Mouse (Mus musculus) neural tube, embryonic 10.5 days (tissue): ENCODE measurements around the gene Aip.
"Not testable (repeated sequence)": the region's sequence is repeated elsewhere in the genome, so short reads cannot be mapped to it uniquely, and the experiment has no call there.

Experiments used
- DNase-seq: peaks from one replicate; pipeline ENCODE4 v3.0.0-alpha.2; 2017; ENCODE audit warnings: low spot score; ENCODE audit errors: extremely low spot score

Gene Aip

DNA sequence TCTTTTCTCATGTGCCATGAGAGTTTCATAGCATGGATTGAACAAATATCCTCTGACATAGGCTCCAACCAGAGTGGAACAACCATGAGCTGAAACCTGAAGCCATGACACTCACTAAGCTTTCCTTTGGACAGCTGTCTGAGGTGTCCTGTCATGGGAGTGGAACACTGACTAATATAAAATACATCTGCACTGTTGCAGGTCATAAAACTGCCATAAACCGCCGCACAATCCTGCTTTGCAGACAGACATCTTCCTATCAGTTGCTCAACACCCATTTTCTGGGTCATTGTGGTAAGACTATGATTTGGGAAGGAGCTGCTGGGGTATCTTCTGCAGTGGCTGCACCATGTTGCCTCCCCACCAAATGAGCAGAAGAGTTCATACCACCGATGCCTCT lies 32.9 kb downstream of the Aip start:
- DNase-seq: no peak

GRCm38 (mm10) chr19:4091383-4091782 lies 34.3 kb downstream of the Aip start:
- DNase-seq: no peak

GRCm38 (mm10) chr19:4090446-4090845 lies 35.2 kb downstream of the Aip start:
- no peak for DNase-seq

GRCm38 (mm10) chr19:4089128-4089527 lies 36.5 kb downstream of the Aip start:
- DNase-seq: no peak

- no peak for DNase-seq
Observed at GRCm38 (mm10) chr19:4088146-4088545, 37.5 kb downstream of the Aip start.

GRCm38 (mm10) chr19:4087090-4087489 lies 38.6 kb downstream of the Aip start:
- no peak for DNase-seq

DNA sequence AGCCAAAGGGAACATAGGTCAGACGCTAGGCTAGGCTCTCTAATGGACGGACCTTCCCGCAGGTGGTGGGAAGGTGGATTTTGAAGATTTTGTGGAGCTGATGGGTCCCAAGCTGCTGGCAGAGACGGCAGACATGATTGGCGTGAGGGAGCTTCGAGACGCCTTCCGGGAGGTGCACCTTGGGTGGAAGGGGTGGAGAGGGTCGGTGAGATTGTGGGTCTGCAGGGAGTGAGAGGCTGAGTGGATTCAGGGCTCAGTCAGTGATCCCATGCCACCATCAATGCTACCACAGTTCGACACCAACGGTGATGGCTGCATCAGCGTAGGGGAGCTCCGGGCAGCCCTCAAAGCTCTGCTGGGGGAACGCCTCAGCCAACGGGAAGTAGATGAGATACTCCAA lies 39.5 kb downstream of the Aip start:
- no peak for DNase-seq

GRCm38 (mm10) chr19:4084984-4085383 lies 40.7 kb downstream of the Aip start:
- no peak for DNase-seq

- no peak for DNase-seq
Observed at GRCm38 (mm10) chr19:4083826-4084225, 41.8 kb downstream of the Aip start.

DNA sequence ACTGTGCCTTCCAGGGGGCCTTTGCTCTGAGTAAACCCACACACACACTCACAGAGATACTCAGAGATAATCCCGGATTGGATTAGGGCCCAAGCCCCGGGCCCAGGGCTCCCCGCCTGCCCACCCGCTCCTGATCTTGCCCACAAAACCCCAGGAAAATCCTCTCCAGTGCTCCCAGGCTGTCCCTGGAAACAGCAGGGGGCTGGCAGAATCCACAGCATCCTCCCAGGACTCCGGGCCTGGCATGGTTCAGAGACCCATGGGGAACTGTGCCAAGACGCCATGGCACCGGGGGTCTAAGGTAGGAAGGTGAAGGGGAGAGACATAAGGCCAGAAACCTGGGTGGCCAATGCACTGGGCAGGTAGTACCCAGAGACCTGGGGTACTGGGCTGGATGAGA lies 42.3 kb downstream of the Aip start:
- no peak for DNase-seq

GRCm38 (mm10) chr19:4082219-4082965 lies 43.3 kb downstream of the Aip start:
- no peak for DNase-seq

DNA sequence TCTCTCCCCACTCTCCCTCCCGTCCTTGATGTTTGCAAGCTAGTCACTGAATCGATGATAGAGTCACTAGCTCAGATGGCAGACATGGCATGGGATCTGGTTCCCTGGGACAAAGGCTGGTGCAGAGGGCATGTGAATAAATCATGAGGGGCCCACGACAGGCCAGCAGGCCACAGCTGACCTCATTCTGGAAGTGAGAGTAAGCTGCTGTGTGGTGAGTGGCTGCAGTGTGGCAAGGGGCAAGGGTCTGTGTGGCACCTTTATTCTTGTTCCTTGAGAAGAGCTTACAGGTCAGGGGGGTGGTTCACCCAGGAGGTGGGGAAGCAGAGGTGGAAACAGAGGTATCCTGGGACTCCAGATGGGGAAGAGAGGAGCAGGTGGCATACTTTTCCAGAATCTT lies 44.3 kb downstream of the Aip start, which contains the start of gene Cabp2:
TSS of gene Cabp2 (plus strand) at position 185 of the 400 bp plus-strand sequence.
- DNase-seq: no peak

- no peak for DNase-seq
Observed at GRCm38 (mm10) chr19:4080511-4081009, 45.1 kb downstream of the Aip start.

GRCm38 (mm10) chr19:4079594-4079993 lies 46.1 kb downstream of the Aip start:
- DNase-seq: no peak

DNA sequence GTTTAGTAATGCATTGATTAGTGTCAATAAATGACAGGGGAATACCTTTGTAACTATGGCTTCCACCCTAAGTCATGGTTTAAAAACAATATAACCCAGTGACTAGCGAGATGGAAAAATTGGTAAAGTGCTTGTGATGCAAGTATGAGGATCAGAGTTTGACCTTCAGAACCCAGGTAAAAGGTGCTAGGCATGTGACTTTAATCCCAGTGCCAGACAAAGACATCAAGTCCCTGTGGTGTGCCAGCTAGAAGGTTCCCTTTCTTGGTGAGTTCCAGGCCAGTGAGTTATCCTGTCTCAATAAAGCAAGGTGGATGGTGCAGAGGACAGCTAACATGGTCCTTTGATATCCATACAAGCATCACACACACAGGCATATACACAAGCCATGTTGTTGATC lies 50.1 kb downstream of the Aip start:
- no peak for DNase-seq

GRCm38 (mm10) chr19:4072706-4073424 lies 52.8 kb downstream of the Aip start:
- no peak for DNase-seq

DNA sequence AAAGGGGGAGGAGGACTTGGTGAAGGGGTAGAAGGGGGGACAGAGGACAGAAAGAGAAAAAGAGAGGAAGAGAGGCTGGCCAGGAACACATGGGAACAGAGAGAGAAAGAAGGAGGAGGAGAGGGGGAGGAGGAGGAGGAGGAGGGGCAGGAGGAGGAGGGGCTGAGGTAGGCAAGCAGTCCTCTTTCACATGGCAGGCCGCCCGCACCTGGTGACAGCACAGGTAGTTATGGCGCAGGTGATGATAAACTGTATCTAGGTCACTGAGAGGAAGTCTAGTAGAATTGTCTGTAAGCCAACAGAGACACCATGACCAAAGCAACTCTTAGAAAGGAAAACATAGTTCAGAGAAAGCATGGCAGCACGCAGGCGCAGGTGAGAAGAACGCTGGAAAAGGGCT lies 54.3 kb downstream of the Aip start:
- DNase-seq: no peak

DNA sequence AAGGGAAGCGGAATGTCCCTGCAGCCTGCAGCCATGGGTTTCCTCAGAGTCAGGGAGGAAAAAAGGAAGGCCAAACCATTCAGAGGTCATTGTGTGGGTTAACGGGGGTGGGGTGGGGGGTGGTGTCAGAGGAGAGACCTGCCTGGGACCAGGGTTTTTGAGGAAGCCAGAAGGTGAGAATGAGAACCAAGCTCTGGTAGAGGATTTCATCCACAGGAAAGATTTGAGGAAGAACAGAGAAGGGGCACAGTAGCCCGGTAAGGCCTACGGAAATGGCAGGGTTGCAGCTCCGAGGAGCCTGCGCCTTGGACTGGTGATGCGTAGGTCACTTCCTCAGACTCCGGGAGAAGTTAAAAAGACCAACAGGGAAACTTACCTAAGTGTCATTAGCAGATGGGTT lies 54.9 kb downstream of the Aip start:
- DNase-seq: no peak

- no peak for DNase-seq
Observed at GRCm38 (mm10) chr19:4070311-4070710, 55.3 kb downstream of the Aip start.

DNA sequence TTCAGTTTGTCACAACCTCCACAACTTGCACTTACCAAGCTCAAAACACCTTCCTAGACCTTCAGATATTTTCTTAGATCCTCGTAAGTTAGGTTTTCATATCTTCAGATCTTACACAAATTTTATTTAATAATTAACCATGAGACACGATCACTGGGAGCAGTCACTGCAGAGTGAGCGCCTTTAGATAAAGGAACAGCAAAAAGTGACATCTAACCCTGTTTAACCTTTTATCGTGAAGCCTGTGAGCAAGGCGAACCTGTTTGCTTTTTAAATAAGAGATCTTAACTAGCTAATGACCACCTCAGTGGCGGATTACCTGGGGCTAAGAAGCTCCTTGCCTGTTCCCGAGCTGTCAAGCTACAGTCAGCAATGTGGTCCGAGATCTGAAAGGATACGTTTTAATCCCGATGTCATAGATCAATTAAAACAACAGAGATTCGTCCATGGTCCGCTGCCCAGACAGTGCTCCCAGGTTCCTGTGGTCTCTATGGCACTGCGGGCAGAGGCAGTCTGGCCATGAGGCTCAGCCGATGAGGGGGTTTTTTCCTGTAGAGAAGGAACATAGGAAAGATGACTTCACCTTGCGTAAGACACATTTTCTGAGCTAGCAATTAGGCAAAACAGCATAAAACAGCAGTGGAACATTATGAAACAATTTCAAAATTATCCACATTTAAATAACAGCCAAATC lies 56.8 kb downstream of the Aip start:
- DNase-seq: no peak

DNA sequence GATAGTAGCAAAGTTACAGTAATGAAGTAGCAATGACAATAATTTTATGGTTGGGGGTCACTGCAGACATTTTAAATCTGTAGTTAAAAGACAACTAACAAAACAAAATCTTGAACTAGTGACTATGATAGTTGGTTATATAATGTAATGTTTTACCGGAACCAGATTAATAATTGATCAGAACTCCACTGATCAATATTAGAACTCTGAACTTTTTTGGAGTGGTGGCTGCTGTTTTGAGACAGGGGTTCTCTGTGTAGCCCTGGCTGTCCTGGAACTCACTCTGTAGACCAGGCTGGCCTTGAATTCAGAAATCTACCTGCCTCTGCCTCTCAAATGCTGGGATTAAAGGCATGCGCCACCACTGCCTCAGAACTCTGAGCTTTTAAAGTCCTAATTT lies 57.4 kb downstream of the Aip start:
- DNase-seq: not testable (repeated sequence)

DNA sequence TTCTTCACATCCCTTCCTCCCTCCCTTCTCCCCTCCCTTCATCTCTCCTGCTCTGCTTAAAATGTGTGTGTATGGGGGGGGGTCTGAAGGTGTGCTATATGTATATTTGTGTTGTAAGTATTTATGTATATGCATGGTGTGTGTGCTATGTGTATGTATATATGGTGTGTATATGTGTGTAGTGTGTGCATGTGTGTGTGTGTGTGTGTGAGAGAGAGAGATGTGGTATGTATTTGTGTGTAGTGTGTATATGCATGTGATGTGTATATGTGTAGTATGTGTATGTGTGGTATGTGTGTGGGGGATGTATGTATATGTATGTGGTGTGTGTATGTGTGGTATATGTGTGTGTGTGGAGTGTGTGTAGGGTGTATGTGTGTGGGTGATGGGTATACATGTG lies 58.8 kb downstream of the Aip start:
- DNase-seq: no peak
